Mouse (Mus musculus) neural tube, embryonic 13.5 days (tissue): Measurements from ENCODE around the gene Gm21958. TPM values are rescaled to one million over a fixed set of nuclear protein-coding genes. Genes with fewer than 3 reads are reported as not detected.

ENCODE experiments used
- ATAC-seq: fragments of 200-750 bp; cut with Nextera tagmentation; 2 replicates; pipeline ENCODE4 v1.8.0; 2017; ENCODE audit warnings: low read depth, mild to moderate bottlenecking, moderate TSS enrichment, moderate library complexity
- H3K27ac ChIP-seq: fragments of 300-500 bp; sonication (generic); replicated peaks from 2 replicates; pipeline ENCODE4 v1.5.1; 2015; ENCODE audit warnings: moderate library complexity, mild to moderate bottlenecking, inconsistent platforms
- H3K27me3 ChIP-seq: fragments of 300-500 bp; sonication (generic); 2 replicates; pipeline ENCODE4 v1.6.1; 2015; ENCODE audit warnings: mild to moderate bottlenecking, inconsistent platforms
- H3K36me3 ChIP-seq: fragments of 300-500 bp; sonication (generic); 2 replicates; pipeline ENCODE4 v1.6.1; 2015; ENCODE audit warnings: mild to moderate bottlenecking, inconsistent platforms
- H3K4me1 ChIP-seq: fragments of 300-500 bp; sonication (generic); replicated peaks from 2 replicates; pipeline ENCODE4 v1.6.1; 2015; ENCODE audit warnings: inconsistent platforms
- H3K4me2 ChIP-seq: fragments of 300-500 bp; sonication (generic); 2 replicates; pipeline ENCODE4 v1.6.1; 2015; ENCODE audit warnings: inconsistent platforms, mild to moderate bottlenecking, moderate library complexity
- H3K4me3 ChIP-seq: fragments of 300-500 bp; sonication (generic); 2 replicates; pipeline ENCODE4 v1.5.1; 2015; ENCODE audit warnings: mild to moderate bottlenecking, inconsistent platforms
- H3K9ac ChIP-seq: fragments of 300-500 bp; sonication (generic); 2 replicates; pipeline ENCODE4 v1.6.1; 2015; ENCODE audit warnings: moderate library complexity, mild to moderate bottlenecking, inconsistent platforms
- H3K9me3 ChIP-seq: fragments of 300-500 bp; sonication (generic); 2 replicates; pipeline ENCODE4 v1.6.1; 2016; ENCODE audit warnings: inconsistent platforms
- WGBS: fragments of 180-500 bp; shearing (Covaris S2); methylation state at CpG from one replicate; pipeline ENCODE4 v1.1.7; 2015; 5-methylcytosine and 5-hydroxymethylcytosine counted together
- polyA plus RNA-seq: library from polyadenylated mRNA; unstranded; fragments of >200 nt; fragmentation: Nextera tagmentation; extraction: Ambion mirVana; gene quantifications from 2 replicates; pipeline ENCODE4 v1.2.1, GENCODE M21; 2015

Gm21958 gene
- 0.53 TPM in 1 of 2 replicates, not detected in the other for polyA plus RNA-seq

GRCm38 (mm10) chr3:54714253-54714652 is at the start of gene Gm21958:
Gene Gm21958, minus strand, starts transcription at chr3:54714353.
- WGBS = 93% methylated on average over 6 of the region's 6 CpGs

GRCm38 (mm10) chr3:54761258-54761657 is 47.1 kb upstream of the Gm21958 start:
- no peak overlapping the region for H3K9ac ChIP-seq
- H3K36me3 ChIP-seq = no peaks in the 10 kb centered on the region
- H3K4me2 ChIP-seq = no peak overlapping the region
- peaks cover 10% of the 10 kb centered on the region for H3K4me1 ChIP-seq
- H3K4me3 ChIP-seq = no peak overlapping the region
- no peak overlapping the region for H3K27ac ChIP-seq
- WGBS = 74% methylated on average over 1 of the region's 1 CpGs
- no peak for ATAC-seq
- H3K9me3 ChIP-seq = no peaks in the 10 kb centered on the region
- H3K27me3 ChIP-seq = peaks cover 6% of the 10 kb centered on the region

More at GRCm38 (mm10) chr3:54714253-54714652, at the start of gene Gm21958:
- ATAC-seq = no peak
- Histone ChIP-seq H3K4me1 (no peaks in the 10 kb centered on the region), H3K9ac (no peak within 1 kb of the TSS), H3K27ac (no peak within 1 kb of the TSS), H3K9me3 (no peaks in the 10 kb centered on the region), H3K36me3 (peaks cover 80% of the 10 kb centered on the region), H3K4me3 (no peak within 1 kb of the TSS), H3K4me2 (no peak within 1 kb of the TSS), H3K27me3 (no peaks in the 10 kb centered on the region)

GRCm38 (mm10) chr3:54760321-54761115 is 46.4 kb upstream of the Gm21958 start:
- no peak overlapping the region for H3K4me3 ChIP-seq
- H3K9ac ChIP-seq = no peak overlapping the region
- peaks cover 18% of the 10 kb centered on the region for H3K4me1 ChIP-seq
- no peak for ATAC-seq
- no peak overlapping the region for H3K27ac ChIP-seq
- H3K9me3 ChIP-seq = no peaks in the 10 kb centered on the region
- peaks cover 6% of the 10 kb centered on the region for H3K27me3 ChIP-seq
- H3K4me2 ChIP-seq = no peak overlapping the region
- no peaks in the 10 kb centered on the region for H3K36me3 ChIP-seq
- WGBS = 54% methylated on average over 15 of the region's 15 CpGs

- no peaks in the 10 kb centered on the region for H3K36me3 ChIP-seq
- H3K4me2 ChIP-seq = no peak overlapping the region
- no peak overlapping the region for H3K4me3 ChIP-seq
- peaks cover 26% of the 10 kb centered on the region for H3K4me1 ChIP-seq
- peaks cover 11% of the 10 kb centered on the region for H3K27me3 ChIP-seq
- no peak overlapping the region for H3K27ac ChIP-seq
- H3K9ac ChIP-seq = no peak overlapping the region
- no peak for ATAC-seq
- 80% methylated on average over 9 of the region's 9 CpGs for WGBS
- H3K9me3 ChIP-seq = no peaks in the 10 kb centered on the region
These were observed 45.1 kb upstream of the Gm21958 start for GRCm38 (mm10) chr3:54759211-54759610.

- H3K4me3 ChIP-seq = no peak overlapping the region
- WGBS = 91% methylated on average over 8 of the region's 8 CpGs
- peaks cover 11% of the 10 kb centered on the region for H3K27me3 ChIP-seq
- ATAC-seq = no peak
- H3K9ac ChIP-seq = no peak overlapping the region
- H3K4me1 ChIP-seq = peaks cover 26% of the 10 kb centered on the region
- H3K27ac ChIP-seq = no peak overlapping the region
- H3K36me3 ChIP-seq = 0 out of 2 replicates have a peak, but pooled peaks cover under 1% of the 10 kb centered on the region
- H3K4me2 ChIP-seq = no peak overlapping the region
- no peaks in the 10 kb centered on the region for H3K9me3 ChIP-seq
These were observed 43.3 kb upstream of the Gm21958 start for GRCm38 (mm10) chr3:54757446-54757845.

GRCm38 (mm10) chr3:54756058-54756457 is 41.9 kb upstream of the Gm21958 start:
- Histone ChIP-seq H3K27me3 (peaks cover 11% of the 10 kb centered on the region), H3K4me1 (peaks cover 26% of the 10 kb centered on the region), H3K36me3 (peaks cover 12% of the 10 kb centered on the region), H3K4me3 (peak overlapping the region; percentile 68), H3K9ac (peak overlapping the region; percentile 83), H3K9me3 (no peaks in the 10 kb centered on the region), H3K4me2 (peak overlapping the region; percentile 100), H3K27ac (no peak overlapping the region)
- peak; percentile 4; the same call in 1 of the 2 replicates for ATAC-seq
- WGBS = 1% methylated on average over 11 of the region's 11 CpGs

DNA sequence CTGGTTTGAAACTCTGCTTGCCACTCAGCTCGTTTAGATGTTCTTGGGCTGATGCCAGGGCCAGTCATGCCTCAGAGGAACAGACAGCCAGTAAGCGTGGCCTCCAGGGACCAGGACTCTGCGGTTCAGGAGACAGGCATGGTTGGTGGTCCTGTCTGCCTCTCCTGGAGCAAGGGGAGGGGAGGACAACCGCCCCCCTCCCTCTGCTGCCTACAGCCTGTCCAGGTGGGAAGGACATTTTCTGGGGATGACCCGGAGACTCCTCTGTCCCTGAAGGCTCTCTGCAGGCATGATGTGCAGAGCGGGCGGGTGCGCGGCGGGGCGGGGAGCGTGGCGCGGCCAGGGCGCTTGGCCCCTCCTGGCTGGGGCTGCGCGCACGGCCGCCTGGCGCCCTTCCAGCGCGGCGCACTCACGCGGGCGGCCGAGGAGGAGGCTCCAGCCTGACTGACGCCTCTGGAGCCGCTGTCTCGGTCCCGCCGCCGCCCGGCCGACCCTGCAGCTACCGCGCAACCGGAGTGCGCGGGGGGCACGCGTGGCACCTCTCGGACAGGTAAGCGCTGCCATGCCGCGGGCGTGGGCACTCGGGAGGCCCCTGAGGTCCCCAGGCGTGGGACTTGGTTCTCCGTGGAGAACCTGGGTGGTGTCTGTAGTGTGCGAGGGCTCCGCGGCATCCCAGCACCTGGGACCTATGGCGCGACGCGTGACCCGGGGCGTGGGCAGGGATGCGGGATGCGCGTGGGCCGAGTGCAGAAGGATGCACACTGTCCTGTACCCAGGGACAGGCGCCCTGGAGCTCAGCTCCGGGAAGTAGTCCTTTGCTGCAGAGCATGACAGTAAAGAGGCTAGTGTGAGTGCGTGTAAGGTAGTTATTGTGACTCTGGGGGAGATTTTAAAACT is 41.2 kb upstream of the Gm21958 start, which contains the start of gene Smad9:
Smad9 (plus strand) TSS at position 438 of the 897 bp plus-strand sequence.
- peak within 1 kb of the TSS; percentile 68 for H3K4me3 ChIP-seq
- H3K4me1 ChIP-seq = peaks cover 22% of the 10 kb centered on the region
- ATAC-seq = peak; percentile 90
- H3K27ac ChIP-seq = peak within 1 kb of the TSS; percentile 63
- H3K4me2 ChIP-seq = peak within 1 kb of the TSS; percentile 100
- WGBS = under 1% methylated on average over 65 of the region's 66 CpGs
- peaks cover 19% of the 10 kb centered on the region for H3K36me3 ChIP-seq
- peak within 1 kb of the TSS; percentile 83 for H3K9ac ChIP-seq
- peaks cover 11% of the 10 kb centered on the region for H3K27me3 ChIP-seq
- H3K9me3 ChIP-seq = no peaks in the 10 kb centered on the region

GRCm38 (mm10) chr3:54753411-54753810 is 39.3 kb upstream of the Gm21958 start:
- Histone ChIP-seq H3K27me3 (peaks cover 11% of the 10 kb centered on the region), H3K27ac (no peak overlapping the region), H3K4me3 (no peak overlapping the region), H3K9me3 (no peaks in the 10 kb centered on the region), H3K9ac (no peak overlapping the region), H3K4me2 (no peak overlapping the region), H3K36me3 (peaks cover 39% of the 10 kb centered on the region), H3K4me1 (peaks cover 22% of the 10 kb centered on the region)
- WGBS = 78% methylated on average over 4 of the region's 4 CpGs
- no peak for ATAC-seq

- no peak for ATAC-seq
- H3K4me3 ChIP-seq = no peak overlapping the region
- WGBS = 61% methylated on average over 5 of the region's 5 CpGs
These were observed 31.6 kb upstream of the Gm21958 start for GRCm38 (mm10) chr3:54745799-54746198.

GRCm38 (mm10) chr3:54741965-54742364 is 27.8 kb upstream of the Gm21958 start:
- 98% methylated on average over 11 of the region's 11 CpGs for whole genome bisulfite sequencing
- Histone ChIP-seq H3K9me3 (no peaks in the 10 kb centered on the region), H3K4me3 (no peak overlapping the region), H3K9ac (no peak overlapping the region), H3K27ac (no peak overlapping the region), H3K4me2 (no peak overlapping the region), H3K4me1 (no peaks in the 10 kb centered on the region), H3K27me3 (no peaks in the 10 kb centered on the region), H3K36me3 (peaks cover 78% of the 10 kb centered on the region)
- no peak for ATAC-seq

More at GRCm38 (mm10) chr3:54745799-54746198, 31.6 kb upstream of the Gm21958 start:
- H3K9me3 ChIP-seq = no peaks in the 10 kb centered on the region
- H3K4me1 ChIP-seq = no peaks in the 10 kb centered on the region
- H3K27ac ChIP-seq = no peak overlapping the region
- H3K36me3 ChIP-seq = peaks cover 100% of the 10 kb centered on the region
- no peak overlapping the region for H3K4me2 ChIP-seq
- no peaks in the 10 kb centered on the region for H3K27me3 ChIP-seq
- H3K9ac ChIP-seq = no peak overlapping the region

GRCm38 (mm10) chr3:54737317-54737716 is 23.2 kb upstream of the Gm21958 start:
- ATAC-seq = no peak
- Histone ChIP-seq H3K4me3 (no peak overlapping the region), H3K4me2 (no peak overlapping the region), H3K9me3 (no peaks in the 10 kb centered on the region), H3K36me3 (peaks cover 39% of the 10 kb centered on the region), H3K27ac (no peak overlapping the region), H3K27me3 (no peaks in the 10 kb centered on the region), H3K4me1 (peaks cover 20% of the 10 kb centered on the region), H3K9ac (no peak overlapping the region)
- WGBS = 95% methylated on average over 8 of the region's 8 CpGs
